Mouse (Mus musculus) embryonic fibroblast, embryonic 13.5 days (primary cell): ENCODE results near the gene Slc35a3.

Source experiments
- CTCF ChIP-seq: IDR thresholded peaks from 2 replicates; pipeline ENCODE4 v1.5.1; 2011; ENCODE audit warnings: mild to moderate bottlenecking, control low read depth, low read length, moderate library complexity, borderline replicate concordance; ENCODE audit not compliant: insufficient read depth
- POLR2A ChIP-seq: IDR thresholded peaks from 2 replicates; pipeline ENCODE4 v1.6.1; 2011; ENCODE audit warnings: low read depth, mild to moderate bottlenecking, control low read depth, low read length, moderate library complexity

DNA sequence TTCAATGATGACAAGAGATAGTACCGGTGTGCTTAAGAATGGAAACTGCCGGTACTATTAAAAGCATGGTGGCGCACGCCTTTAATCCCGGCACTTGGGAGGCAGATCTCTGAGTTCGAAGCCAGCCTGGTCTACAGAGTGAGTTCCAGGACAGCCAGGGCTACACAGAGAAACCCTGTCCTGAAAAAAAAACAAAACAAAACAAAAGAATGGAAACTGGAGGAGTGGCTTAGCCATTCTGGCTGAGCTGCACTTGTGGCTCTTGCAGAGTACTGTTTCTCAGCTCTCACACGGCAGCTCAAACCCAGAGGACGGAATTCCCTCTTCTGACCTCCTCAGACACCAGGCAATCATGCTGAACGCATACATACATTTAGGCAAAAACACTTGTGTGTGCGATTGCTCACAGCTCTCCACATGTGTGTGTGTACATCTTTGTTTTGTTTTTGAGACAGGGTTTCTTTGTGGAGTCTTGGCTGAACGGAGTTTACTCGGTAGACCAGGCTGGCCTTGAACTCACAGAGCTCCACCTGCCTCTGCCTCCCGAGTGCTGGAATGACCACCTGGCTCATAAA lies 52.7 kb downstream of the Slc35a3 start:
- TF ChIP-seq POLR2A = no peak
- no peak for TF ChIP-seq CTCF
